Mouse (Mus musculus) kidney, adult 18-20 months (tissue): ENCODE measurements around the gene Arid4b.

Source experiments
- DNase-seq: peaks from one replicate; pipeline ENCODE4 v3.0.0; 2021

Arid4b gene

DNA sequence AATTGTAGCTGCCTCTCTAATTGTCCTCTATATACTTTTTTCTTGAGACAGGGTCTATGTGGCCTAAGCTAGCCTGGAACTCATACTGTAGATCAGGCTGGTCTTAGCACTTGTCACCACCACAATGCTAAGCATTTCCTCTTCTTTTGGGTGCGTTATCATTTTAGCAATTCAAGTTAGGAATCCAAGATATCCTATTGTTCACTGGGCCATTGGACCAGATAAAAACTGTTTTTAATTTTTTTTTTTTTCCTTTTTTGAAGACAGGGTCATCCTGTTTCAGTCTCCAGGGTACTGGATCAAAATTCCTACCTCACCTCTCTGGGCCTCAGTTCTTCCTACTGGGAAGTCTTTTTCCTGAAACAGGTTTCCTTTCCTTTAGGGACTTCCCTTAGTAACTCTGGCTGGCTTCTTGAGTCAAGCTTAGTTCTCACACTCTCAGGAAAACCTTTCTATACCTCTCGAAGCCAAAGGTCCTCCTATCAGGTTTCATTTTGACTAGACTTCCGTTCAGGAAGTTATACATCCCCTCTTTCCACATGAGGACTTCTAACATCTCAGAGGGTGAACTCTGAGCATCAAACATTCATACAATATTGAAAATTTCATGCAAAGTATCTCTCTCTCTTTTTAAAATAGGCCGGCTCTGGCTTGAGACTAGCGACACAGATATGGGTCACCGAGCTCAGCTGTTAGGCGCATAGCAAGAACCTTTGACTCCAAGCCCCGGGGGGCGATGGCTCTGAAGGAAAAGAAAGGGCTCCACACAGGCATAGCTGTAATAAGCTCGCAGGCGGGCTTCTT lies 621 bp upstream of the Arid4b start:
- no peak for DNase-seq

DNA sequence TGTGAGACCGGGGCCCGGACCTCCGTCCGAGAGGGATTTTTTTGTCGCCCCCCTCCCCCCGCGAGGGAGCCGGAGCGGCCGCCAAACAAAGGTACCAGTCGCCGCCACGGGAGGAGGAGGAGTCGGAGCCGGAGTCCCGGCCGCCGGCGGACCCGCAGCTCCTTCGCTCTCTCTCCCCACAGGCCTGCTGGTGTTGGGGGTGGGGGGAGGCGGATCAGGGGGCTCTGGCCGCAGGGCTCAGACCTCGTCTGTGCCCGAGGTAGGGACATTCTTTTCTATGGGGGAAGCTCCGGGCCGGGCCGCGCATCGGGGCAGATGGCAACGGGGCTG lies 875 bp downstream of the Arid4b start:
- no peak for DNase-seq

DNA sequence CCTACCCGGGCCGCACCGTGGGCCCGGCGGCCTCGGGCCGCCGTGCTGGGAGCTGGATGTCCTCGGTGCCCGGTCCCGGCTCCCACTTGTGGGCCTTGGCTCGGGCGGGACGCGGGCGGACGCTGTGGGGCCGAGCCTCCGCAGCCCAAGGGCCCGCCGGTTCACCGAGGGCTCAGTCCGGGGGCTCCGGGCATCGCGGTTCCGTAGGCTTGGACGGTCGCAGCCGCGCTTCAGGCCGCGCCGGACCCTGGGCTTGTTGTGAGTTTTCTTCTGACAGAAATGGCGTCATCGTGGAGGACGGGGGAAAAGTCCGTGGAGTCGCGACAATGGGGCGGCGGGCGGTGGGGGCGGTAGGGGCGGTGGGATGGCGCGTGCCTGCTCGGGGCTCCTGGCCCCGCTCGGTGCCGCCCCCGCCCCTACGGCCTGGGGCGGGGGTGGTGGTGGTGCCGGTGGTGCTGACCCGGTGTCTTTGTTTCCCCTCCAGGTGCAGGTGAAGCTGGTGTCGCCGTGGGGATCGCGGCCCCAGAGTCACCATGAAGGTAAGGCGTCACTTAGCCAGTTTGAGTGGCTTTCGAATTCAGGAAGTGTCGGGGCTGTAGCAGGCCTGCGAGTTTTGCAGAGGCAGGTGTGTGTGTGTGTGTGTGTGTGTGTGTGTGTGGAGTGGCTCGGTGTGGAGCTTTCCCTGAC lies 1.5 kb downstream of the Arid4b start:
- DNase-seq = peak; percentile 51

DNA sequence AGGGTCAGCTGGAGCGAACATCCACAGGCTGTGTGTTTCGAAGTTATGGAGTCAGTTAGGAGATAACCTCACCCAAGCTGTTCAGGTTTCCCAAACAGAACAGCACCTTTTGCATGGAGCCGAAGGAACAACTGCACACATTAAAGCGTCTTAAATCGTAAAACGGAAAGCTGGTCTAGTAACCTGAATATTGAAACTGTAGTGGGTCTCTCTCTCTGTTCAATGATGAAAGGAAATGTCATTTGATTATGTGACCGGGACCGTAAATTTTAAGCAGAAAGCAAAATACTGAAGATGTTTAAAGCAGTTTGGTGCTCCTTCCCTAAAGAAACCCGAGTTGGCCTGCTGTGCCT lies 2.0 kb downstream of the Arid4b start:
- no peak for DNase-seq

DNA sequence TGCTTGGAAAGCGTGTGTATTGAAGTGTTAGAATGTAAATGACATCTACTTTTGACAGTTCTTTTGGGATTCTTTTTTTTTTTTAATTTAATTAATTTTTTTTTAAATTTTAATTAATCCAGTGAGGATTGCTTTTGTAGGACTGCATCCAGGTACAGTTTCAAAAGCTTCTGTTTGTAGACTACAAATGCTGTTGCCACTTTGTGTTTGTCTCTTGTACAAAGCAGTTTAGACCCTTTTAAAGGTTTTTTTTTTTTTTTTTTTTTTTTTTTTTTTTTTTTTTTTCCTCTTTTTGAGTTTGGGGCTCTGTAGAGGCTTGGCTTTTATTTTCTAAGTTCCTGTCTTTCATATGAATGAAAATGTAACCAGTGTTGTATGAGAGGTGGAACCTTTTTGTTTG lies 2.7 kb downstream of the Arid4b start:
- DNase-seq = no peak

DNA sequence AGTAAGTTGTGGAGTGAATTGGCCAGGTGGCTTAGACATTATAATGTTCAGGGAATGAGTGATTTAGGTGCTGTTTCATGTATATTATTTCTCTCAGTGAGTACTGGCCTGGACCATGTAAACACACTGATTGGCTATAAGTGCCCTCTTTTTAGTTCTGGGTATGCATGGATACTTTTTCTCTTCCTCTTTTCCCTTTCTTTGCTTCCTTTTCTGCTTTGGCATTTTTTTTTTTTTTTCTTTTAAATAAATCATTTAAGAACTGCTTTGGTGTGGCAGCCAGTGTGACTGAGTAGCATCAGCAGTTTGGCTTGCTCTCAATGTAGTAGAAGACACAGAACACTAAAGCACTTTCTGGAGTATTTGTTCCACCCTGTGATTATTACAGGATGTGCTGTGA lies 5.0 kb downstream of the Arid4b start:
- no peak for DNase-seq

DNA sequence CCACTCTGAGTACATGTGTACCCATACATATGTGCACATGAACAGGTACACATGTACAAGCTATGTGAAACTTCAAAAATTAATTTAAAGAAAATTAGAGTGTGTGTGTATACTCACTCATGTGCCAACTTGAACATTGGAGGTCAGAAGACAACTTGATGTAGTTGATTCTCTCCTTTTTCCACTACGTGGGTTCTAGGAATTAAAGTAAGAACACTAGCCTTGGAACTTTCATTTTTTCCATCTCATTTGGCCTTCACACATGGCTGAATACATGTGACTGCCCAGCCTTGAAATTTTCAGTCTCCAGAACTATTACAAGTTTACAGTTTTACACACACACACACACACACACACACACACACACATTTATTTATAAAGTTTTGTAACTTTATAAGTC lies 6.3 kb downstream of the Arid4b start:
- no peak for DNase-seq

DNA sequence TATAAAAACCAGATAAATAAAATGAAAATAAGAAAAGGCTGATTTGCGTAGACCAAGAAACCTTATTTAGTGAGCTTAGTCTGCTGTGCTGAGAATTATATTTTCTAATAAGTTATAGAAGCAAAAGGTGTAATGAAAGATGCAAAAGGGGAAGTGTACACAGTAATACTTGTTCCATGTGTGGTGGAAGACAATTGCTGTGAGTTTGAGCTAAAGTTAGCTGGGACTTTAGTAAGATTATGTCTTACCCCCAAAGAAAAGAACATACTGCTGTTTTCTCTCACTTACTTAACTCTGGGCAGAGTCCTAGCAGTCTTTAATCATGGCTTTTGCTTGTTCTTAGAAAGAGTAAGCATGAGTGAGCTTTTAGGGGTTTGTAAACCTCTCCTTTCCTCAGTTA lies 11.3 kb downstream of the Arid4b start:
- DNase-seq = no peak

DNA sequence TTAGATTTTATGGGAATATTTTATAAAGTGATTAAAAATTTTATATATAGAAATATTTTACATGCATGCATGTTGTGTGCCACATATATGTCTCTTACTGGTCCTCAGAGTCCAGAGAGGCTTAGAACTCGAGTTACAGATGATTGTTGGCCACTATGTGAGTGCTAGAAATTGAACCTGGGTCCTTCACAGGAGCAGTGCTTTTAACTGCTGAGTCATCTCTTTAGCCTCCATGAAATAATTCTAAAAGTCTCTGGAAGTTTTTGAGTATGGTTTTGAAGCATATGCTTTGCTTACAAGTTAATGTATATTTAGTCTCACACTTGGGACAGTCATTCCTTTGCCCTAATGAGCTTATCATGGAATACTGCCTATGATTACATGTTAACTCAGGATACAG lies 12.3 kb downstream of the Arid4b start:
- no peak for DNase-seq

DNA sequence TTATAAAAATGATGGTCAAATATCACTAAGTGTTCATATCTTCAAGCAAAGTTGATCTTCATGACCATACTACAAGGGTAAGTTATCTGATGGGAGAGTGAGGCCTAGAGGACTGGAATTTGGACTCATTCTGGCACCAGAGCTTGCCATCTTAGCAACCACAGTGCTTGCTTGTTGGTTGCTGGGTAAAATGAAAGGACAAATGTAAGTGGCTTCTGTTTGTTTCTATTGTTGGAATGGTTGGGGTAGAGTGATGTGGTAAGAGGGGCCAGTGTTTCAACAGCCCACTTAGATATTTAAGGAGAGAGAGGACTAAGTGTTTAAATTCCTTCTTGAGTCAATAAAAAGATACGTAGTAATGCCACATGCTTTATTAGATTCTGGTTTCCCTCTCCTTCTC lies 25.6 kb downstream of the Arid4b start:
- DNase-seq = no peak

DNA sequence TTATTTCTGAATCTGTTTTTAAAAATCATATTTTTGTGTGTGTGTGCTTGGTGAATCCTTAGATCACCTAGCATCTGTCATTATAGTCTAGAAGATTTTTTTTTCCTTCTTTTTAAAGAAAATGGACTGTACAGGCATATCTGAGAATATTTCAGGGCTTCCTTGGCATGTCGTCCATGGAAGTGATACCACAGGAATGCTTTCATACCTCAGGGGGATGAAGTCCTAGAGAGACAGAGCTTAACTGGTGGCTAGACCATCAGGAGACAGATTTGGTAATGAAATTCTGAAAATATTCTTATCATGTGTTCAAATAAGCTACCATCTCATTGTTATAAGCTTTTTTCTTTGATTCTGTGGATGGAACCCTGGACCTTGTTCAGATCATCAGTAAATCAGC lies 40.0 kb downstream of the Arid4b start:
- no peak for DNase-seq

DNA sequence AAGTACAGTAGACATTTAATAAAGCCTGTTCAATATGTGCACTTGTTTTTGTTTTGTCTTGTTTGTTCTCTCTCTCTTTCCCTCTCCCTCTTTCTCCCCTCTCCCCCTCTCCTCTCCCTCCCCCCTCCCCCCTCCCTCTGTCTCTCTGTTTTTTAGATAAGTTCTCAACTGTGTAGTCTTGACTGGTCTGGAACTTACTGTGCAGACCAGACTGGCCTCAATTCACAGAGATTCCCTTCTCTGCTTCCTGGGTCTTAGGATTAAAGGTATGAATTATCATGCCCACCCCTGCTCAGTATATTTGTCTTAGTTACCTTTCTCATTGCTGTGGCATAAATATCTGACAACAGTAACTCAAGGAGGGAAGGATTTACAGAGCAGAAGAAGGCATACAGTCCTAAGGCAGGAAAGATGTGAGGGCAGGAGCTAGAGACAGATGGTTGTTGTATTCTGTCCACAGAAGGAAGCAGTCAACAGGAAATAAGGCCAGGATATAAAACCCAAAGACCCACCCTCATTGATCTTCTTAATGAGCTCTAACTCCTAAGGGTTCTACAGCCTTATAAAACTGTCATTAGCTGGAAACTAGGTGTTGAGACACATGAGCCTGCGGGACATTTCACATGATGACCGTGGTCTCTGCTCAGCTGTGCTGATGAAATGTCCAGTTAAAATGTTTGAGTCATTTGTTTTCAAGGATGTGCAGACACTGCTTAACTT lies 47.3 kb downstream of the Arid4b start:
- no peak for DNase-seq

DNA sequence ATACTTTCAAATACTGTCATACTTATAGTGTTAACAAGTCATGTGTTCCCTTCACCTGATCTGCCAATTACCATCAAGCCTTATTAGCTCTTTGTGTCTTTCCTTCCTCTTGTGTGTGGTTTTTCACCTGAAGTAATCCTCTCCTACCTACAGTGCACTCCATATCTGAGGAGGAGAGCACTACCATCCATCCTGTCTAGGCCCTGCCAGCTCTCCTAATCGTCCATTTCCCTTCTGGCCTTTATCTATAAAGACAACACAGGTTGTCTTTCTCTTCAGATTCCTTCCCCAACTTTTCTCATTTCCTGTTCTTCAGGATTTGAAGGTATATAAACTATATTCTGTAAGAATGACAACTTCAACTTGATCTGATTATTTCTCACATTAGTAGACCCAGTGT lies 48.1 kb downstream of the Arid4b start:
- DNase-seq = no peak

DNA sequence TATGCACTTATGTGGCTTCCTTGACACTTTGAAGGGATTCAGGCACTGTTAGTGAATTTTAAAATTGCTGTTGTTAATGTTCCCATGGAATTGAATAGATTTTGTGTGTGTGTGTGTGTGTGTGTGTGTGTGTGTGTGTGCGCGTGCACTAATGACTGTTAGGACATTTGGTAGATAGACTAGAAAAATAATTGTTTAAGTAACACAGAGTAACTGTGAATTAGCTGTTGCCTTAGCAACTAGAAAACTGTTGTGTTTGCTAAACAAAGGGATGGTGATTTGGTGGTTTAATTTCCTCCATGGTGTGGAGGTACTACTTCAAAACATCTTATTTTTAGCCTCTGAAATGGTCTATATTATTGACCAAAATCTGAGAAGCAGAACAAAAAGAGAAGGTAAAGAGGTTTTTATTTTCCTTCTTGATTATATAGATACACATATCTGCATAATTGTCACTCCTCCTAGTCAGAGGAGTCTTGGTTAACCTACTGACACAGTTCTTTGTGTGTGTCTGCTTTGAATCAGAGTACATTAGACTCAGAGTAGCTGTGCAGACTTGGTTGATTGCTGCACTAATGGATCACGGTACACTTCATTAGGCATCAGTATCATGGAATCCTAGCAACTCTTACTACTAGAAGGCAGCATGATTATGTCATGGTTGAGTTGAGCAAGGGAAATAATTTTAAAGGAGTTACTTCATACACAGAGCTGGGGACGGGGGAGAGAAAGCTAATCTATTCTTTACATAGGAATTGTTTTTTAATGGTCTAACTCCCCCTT lies 50.9 kb downstream of the Arid4b start:
- DNase-seq = no peak

DNA sequence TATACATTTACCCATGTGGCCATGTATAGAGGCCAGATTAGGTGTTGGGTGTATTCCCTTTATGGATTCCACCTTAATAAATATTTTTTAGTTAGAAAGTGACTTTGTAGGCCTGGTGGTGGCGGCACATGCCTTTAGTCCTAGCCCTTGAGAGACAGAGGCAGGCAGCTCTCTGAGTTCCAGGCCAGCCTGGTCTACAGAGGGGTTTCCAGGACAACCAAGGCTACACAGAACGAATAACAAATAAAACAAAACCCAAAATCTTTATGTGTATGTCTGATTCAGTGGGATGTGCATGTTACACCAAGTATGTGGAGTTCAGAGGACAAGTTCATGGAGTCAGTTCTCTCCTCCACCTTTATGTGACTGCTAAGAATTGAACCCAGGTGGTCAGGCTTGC lies 52.8 kb downstream of the Arid4b start:
- DNase-seq = no peak

DNA sequence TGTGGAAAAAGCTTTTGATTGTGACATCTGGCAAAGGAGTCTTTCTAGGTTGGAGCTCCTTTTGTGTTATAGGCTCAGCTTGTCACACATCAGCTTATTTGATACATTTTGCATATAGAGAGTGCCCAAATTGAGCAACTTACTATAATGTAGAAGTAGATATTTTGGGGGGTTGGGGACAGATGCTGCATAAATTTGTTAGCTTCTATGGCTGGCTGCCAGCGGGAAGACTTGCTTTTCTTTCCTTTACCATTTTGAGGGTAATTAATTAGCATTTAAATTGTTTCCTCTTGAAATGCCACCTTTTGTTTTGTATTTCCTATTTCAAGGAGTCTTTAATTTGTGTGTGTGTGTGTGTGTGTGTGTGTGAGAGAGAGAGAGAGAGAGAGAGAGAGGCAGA lies 68.6 kb downstream of the Arid4b start:
- DNase-seq = no peak

DNA sequence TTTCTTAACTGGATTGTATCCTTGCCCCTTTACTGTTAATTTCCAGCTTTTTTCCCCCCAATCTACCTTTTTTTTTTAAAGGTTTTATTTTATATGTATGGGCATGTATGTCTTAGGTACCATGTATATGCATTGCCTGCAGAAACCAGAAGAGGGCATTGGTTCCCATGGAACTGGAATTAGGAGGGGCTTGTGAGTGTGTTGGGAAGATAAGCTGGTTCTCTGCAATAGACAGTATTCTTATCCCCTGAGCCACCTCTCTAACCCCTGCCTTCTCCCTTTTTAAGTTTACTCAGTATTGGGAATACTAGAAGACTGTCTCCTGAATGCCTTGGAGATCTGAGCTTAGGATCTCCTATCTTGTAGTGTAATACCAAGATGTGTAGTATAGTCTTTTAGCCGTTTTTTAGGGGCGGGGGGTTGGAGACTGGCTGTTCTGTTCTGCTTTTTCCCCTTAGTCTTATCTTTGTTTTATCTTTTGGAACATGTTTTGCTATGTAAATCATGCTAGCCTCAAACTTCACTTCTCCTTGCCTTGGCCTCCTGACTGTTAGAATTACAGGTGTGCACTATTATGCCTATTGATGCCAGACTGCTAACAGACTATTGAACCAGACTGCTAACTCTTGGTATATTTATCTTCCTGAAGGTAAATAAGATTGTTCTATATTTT lies 79.4 kb downstream of the Arid4b start:
- no peak for DNase-seq

DNA sequence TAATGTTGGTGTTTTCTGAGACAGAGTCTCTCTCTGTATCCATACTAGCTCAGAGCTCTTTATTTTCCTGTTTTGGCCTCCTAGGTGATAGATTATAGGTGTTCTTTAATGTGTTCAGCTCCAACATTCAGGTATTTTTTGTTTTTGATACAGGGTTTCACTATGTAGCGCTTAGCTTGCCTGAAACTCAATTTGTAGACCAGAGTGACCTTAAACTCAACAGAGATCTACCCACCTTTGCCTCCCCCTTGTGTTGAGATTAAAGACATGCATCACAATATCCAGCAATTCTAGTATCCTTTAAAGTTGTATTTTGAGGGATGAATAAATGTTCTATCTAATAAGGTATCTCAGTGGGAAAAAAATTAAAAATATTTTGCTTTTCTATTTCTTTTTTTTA lies 115.0 kb downstream of the Arid4b start:
- DNase-seq = no peak

DNA sequence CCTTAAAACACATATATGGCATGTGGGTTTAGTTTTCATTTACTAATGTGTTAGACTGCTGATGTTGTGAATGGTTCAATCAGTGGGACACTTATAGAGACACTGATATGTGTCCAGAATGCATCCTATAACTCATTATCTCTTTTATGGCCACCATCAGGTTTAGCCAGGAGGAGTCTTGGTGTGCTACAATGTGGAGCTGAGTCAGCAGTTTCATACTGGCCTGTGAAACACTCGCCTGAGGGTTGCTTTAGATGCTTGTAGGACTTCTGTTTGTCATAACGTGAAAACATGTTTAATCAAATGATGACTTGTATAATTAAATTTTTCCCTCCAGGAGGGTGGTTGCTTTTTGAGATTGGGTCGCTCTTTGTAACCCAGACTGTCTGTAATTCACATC lies 116.6 kb downstream of the Arid4b start:
- DNase-seq = no peak

DNA sequence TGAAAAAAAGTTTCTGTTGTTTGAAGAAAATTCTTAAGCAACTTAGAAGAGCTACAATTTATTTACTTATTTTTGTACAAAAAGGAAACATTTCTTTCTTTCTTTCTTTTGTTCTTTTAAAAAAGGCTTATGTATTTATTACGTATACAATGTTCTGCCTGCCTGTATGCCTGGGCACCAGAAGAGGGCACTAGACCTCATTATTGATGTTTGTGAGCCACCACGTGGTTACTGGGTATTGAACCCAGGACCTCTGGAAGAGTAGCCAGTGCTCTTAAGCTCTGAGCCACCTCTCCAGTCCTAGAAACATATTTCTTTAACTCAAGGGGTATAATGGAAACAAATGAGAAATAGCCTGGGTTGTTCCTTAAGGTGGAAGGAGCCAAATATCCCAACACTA lies 182.9 kb downstream of the Arid4b start:
- DNase-seq = no peak
